Mouse (Mus musculus) liver, embryonic 14.5 days (tissue): Measurements from ENCODE around the gene Esrrg. TPM values are rescaled to one million over a fixed set of nuclear protein-coding genes. Genes with fewer than 3 reads are reported as not detected.

Experiments used
- ATAC-seq: fragments of 200-750 bp; cut with Nextera tagmentation; 2 replicates; pipeline ENCODE4 v1.8.0; 2017; ENCODE audit warnings: moderate number of reproducible peaks, mild to moderate bottlenecking, moderate library complexity; ENCODE audit not compliant: insufficient read depth
- DNase-seq, 3 experiments: peaks; one replicate each; pipeline ENCODE4 v3.0.0-alpha.2; 2012 to 2013; ENCODE audit warnings: low read depth in 3 of 3, low spot score in 3 of 3
- H3K27ac ChIP-seq: fragments of 300-500 bp; sonication (generic); 2 replicates; pipeline ENCODE4 v1.5.1; 2014; ENCODE audit warnings: moderate library complexity, mild to moderate bottlenecking, control low read depth, inconsistent platforms
- H3K27me3 ChIP-seq: fragments of 300-500 bp; sonication (generic); 2 replicates; pipeline ENCODE4 v1.6.1; 2014; ENCODE audit warnings: mild to moderate bottlenecking, low read length, moderate library complexity; ENCODE audit not compliant: control insufficient read depth, insufficient read depth
- H3K36me3 ChIP-seq: fragments of 300-500 bp; sonication (generic); replicated peaks from 2 replicates; pipeline ENCODE4 v1.6.1; 2014; ENCODE audit warnings: low read depth; ENCODE audit not compliant: control insufficient read depth, insufficient read depth
- H3K4me1 ChIP-seq, 2 experiments: fragments of 200-500 bp in 1 of 2; fragments of 300-500 bp in 1 of 2; sonication (generic) in 1 of 2; replicated peaks; 2 replicates each; pipeline ENCODE4 v1.6.1; 2012 to 2014; ENCODE audit warnings: antibody characterized with exemption in 1 of 2, inconsistent platforms in 1 of 2, low read length in 1 of 2; ENCODE audit not compliant: control insufficient read depth in 2 of 2, insufficient read depth in 2 of 2
- H3K4me2 ChIP-seq: fragments of 300-500 bp; sonication (generic); 2 replicates; pipeline ENCODE4 v1.6.1; 2014; ENCODE audit warnings: low read depth, mild to moderate bottlenecking, control low read depth, moderate library complexity
- H3K4me3 ChIP-seq, 2 experiments: fragments of 200-500 bp in 1 of 2; fragments of 300-500 bp in 1 of 2; sonication (generic) in 1 of 2; 2 replicates each; pipeline ENCODE4 v1.5.1; 2012 to 2014; ENCODE audit warnings: low read depth in 2 of 2, low read length in 2 of 2, mild to moderate bottlenecking in 2 of 2, control low read depth in 1 of 2, inconsistent platforms in 1 of 2, moderate library complexity in 1 of 2; ENCODE audit not compliant: insufficient read depth in 1 of 2
- H3K9ac ChIP-seq: fragments of 300-500 bp; sonication (generic); replicated peaks from 2 replicates; pipeline ENCODE4 v1.6.1; 2014; ENCODE audit warnings: mild to moderate bottlenecking, control low read depth, moderate library complexity
- H3K9me3 ChIP-seq: fragments of 300-500 bp; sonication (generic); 2 replicates; pipeline ENCODE4 v1.6.1; 2016; ENCODE audit warnings: low read length, mixed read lengths; ENCODE audit not compliant: control insufficient read depth
- CTCF ChIP-seq: IDR thresholded peaks from 2 replicates; pipeline ENCODE4 v1.5.1; 2016; ENCODE audit warnings: antibody characterized with exemption, low read depth, control low read depth
- EP300 ChIP-seq: IDR thresholded peaks from 2 replicates; pipeline ENCODE4 v1.6.1; 2016; ENCODE audit warnings: antibody characterized with exemption, low read depth
- WGBS: fragments of 180-500 bp; shearing (Covaris S2); extraction: QIAGEN DNeasy Blood & Tissue Kit; methylation state at CpG from one replicate; pipeline ENCODE4 v1.1.7; 2014; ENCODE audit not compliant: insufficient replicate concordance; 5-methylcytosine and 5-hydroxymethylcytosine counted together
- polyA plus RNA-seq, 2 experiments: library from polyadenylated mRNA; depleted of rRNA in 1 of 2; stranded (reverse) in 1 of 2; unstranded in 1 of 2; fragments of >200 nt; fragmentation: Nextera tagmentation in 1 of 2; extraction: Ambion mirVana in 1 of 2; gene quantifications; 2 replicates each; pipeline versions ENCODE4 v1.2.1 to v1.2.3; 2012 to 2014

Esrrg gene
- polyA plus RNA-seq, 2 experiments: 0.03 TPM

- Histone ChIP-seq H3K36me3 (no peaks in the 10 kb centered on the region), H3K27me3 (no peaks in the 10 kb centered on the region), H3K4me1 (no peaks in the 10 kb centered on the region; a peak in 1 of 4 replicates), H3K4me3 (no peak overlapping the region), H3K4me2 (no peak overlapping the region), H3K9ac (no peak overlapping the region), H3K9me3 (no peaks in the 10 kb centered on the region), H3K27ac (no peak overlapping the region)
- DNase-seq (no peak), ATAC-seq (no peak)
- WGBS: 54% methylated on average over 4 of the region's 4 CpGs
- no peak for TF ChIP-seq CTCF
- no peak for TF ChIP-seq EP300
Measured at GRCm38 (mm10) chr1:187763451-187763755, 154.8 kb downstream of the Esrrg start.

- H3K27me3 ChIP-seq: no peaks in the 10 kb centered on the region
- DNase-seq: no peak
- no peak overlapping the region for H3K4me2 ChIP-seq
- no peak overlapping the region for H3K9ac ChIP-seq
- no peaks in the 10 kb centered on the region for H3K36me3 ChIP-seq
- no peak overlapping the region for H3K27ac ChIP-seq
- H3K4me3 ChIP-seq: no peak overlapping the region
- no peak for ATAC-seq
- no peak for TF ChIP-seq EP300
- TF ChIP-seq CTCF: no peak
- H3K9me3 ChIP-seq: no peaks in the 10 kb centered on the region
- H3K4me1 ChIP-seq: no peaks in the 10 kb centered on the region; a peak in 1 of 4 replicates
- WGBS: 44% methylated on average over 3 of the region's 3 CpGs
Measured at GRCm38 (mm10) chr1:187763821-187764220, 155.2 kb downstream of the Esrrg start.

- H3K27ac ChIP-seq: no peak overlapping the region
- no peaks in the 10 kb centered on the region for H3K27me3 ChIP-seq
- no peaks in the 10 kb centered on the region for H3K9me3 ChIP-seq
- no peaks in the 10 kb centered on the region for H3K36me3 ChIP-seq
- no peak overlapping the region for H3K9ac ChIP-seq
- WGBS: 70% methylated on average over 5 of the region's 5 CpGs
- TF ChIP-seq EP300: no peak
- TF ChIP-seq CTCF: no peak
- DNase-seq (no peak), ATAC-seq (no peak)
- no peaks in the 10 kb centered on the region for H3K4me1 ChIP-seq
- H3K4me3 ChIP-seq: no peak overlapping the region
- no peak overlapping the region for H3K4me2 ChIP-seq
Measured at GRCm38 (mm10) chr1:187765577-187765976, 157.0 kb downstream of the Esrrg start.

- no peaks in the 10 kb centered on the region for H3K36me3 ChIP-seq
- ATAC-seq: no peak
- H3K9me3 ChIP-seq: no peaks in the 10 kb centered on the region
- no peak overlapping the region for H3K9ac ChIP-seq
- H3K27ac ChIP-seq: no peak overlapping the region
- no peaks in the 10 kb centered on the region for H3K4me1 ChIP-seq
- 50% methylated on average over 2 of the region's 2 CpGs for WGBS
- H3K27me3 ChIP-seq: no peaks in the 10 kb centered on the region
- H3K4me3 ChIP-seq: no peak overlapping the region
- no peak overlapping the region for H3K4me2 ChIP-seq
- no peak for DNase-seq
- TF ChIP-seq CTCF: no peak
- TF ChIP-seq EP300: no peak
Measured at GRCm38 (mm10) chr1:187767355-187767754, 158.8 kb downstream of the Esrrg start.

GRCm38 (mm10) chr1:187770234-187770633 is 161.6 kb downstream of the Esrrg start:
- no peaks in the 10 kb centered on the region for H3K27me3 ChIP-seq
- TF ChIP-seq CTCF (no peak), EP300 (no peak)
- no peak overlapping the region for H3K27ac ChIP-seq
- H3K4me2 ChIP-seq: no peak overlapping the region
- no peaks in the 10 kb centered on the region for H3K36me3 ChIP-seq
- ATAC-seq (no peak), DNase-seq (no peak)
- no peaks in the 10 kb centered on the region for H3K4me1 ChIP-seq
- H3K9ac ChIP-seq: no peak overlapping the region
- no peak overlapping the region for H3K4me3 ChIP-seq
- no peaks in the 10 kb centered on the region for H3K9me3 ChIP-seq
- WGBS: 65% methylated on average over 3 of the region's 3 CpGs
